Mouse (Mus musculus): ENCODE data around the gene Greb1.

DNA sequence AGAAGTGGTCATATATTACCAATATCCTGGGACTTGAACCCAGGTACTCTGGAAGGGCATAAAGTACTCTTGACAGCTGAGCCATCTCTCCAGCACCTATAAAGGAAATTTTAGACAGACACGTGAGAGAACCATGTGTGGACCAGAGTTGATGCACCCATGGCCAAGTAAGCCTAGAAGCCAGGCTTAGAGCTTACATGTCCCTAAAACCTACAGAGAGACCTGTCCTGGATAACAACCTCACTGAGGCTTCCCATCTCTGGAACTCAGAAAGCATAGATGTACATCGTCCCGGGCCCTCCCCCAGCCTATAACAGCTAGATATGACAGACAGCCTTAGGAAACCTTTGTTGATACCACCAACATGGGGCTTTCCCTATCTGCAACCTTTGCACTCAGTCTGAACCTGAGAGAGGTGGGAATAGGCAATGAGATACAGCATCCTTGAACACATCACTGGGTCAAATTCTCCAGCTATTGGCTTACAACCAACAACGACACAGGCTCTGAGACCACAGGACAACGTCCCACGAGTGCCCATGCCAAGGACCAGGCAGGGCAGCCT, 31.0 kb downstream of the Greb1 start:
- TF ChIP-seq CTCF (IDR thresholded peaks at IDR 0.05; ENCODE audit: low read depth) = no peak
- no peak for TF ChIP-seq EP300 (IDR thresholded peaks at IDR 0.05; ENCODE audit: low read depth)

Data from liver, embryonic 14.5 days (tissue).